Mouse (Mus musculus): Measurements from ENCODE around the gene Mog. TPM values are rescaled to one million over a fixed set of nuclear protein-coding genes. Genes with fewer than 3 reads are reported as not detected.
"Not testable (repeated sequence)": the region's sequence is repeated elsewhere in the genome, so short reads cannot be mapped to it uniquely, and the experiment has no call there.

Gene Mog
- polyA plus RNA-seq, 1 experiment from 2014 or later: not detected

GRCm38 (mm10) chr17:37028683-37029120, 5.5 kb upstream of the Mog start:
- WGBS: under 1% methylated on average over 14 of the region's 14 CpGs
- no peaks in the 10 kb centered on the region for H3K4me1 ChIP-seq (replicated peaks; ENCODE audit: control insufficient read depth, insufficient read depth, low read length)
- no peaks in the 10 kb centered on the region for H3K9me3 ChIP-seq (ENCODE audit: control insufficient read depth)
- TF ChIP-seq CTCF (IDR thresholded peaks at IDR 0.05; ENCODE audit: low read depth): no peak
- peak overlapping the region; percentile 72 for H3K4me2 ChIP-seq (replicated peaks; ENCODE audit: low read depth)
- no peaks in the 10 kb centered on the region for H3K36me3 ChIP-seq (ENCODE audit: control insufficient read depth, insufficient read depth)
- peak overlapping the region; percentile 42 for H3K4me3 ChIP-seq (ENCODE audit: low read depth, low read length)
- H3K9ac ChIP-seq (ENCODE audit: low read depth, low read length): no peak overlapping the region; the same call in 1 of the 2 replicates
- H3K27ac ChIP-seq (ENCODE audit: low read depth, low read length): peak overlapping the region; percentile 74
- no peaks in the 10 kb centered on the region for H3K27me3 ChIP-seq (replicated peaks; ENCODE audit: control insufficient read depth, insufficient read depth, low read length)
- ATAC-seq: peak; percentile 96

DNA sequence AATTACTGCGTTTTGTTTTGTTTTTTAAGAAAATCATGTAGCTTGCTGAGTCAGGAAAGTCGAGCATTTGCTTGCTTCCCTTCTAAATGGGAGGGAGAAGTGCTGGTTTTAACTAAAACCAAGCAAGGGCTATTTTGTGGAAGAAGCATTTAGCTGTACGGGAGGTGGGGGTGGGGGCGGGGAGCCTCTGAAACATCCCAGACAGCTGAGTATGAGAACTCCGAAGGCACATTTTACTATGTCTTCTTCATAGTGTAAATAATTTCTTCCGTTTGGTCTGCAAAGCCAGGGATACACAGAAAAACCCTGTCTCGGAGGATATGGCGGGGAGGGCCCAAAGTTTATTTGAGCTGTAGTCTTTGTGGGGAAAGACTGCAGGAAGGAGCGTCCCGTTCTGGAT, 5.0 kb upstream of the Mog start:
- WGBS: 15% methylated on average over 10 of the region's 10 CpGs
- peak overlapping the region; percentile 42 for H3K4me3 ChIP-seq (ENCODE audit: low read depth, low read length)
- H3K27ac ChIP-seq (ENCODE audit: low read depth, low read length): peak overlapping the region; percentile 74
- no peaks in the 10 kb centered on the region for H3K9me3 ChIP-seq (ENCODE audit: control insufficient read depth)
- H3K4me1 ChIP-seq (replicated peaks; ENCODE audit: control insufficient read depth, insufficient read depth, low read length): no peaks in the 10 kb centered on the region
- no peaks in the 10 kb centered on the region for H3K27me3 ChIP-seq (replicated peaks; ENCODE audit: control insufficient read depth, insufficient read depth, low read length)
- no peak overlapping the region for H3K9ac ChIP-seq (ENCODE audit: low read depth, low read length)
- no peak for TF ChIP-seq CTCF (IDR thresholded peaks at IDR 0.05; ENCODE audit: low read depth)
- no peaks in the 10 kb centered on the region for H3K36me3 ChIP-seq (ENCODE audit: control insufficient read depth, insufficient read depth)
- no peak for ATAC-seq
- peak overlapping the region; percentile 72 for H3K4me2 ChIP-seq (replicated peaks; ENCODE audit: low read depth)

GRCm38 (mm10) chr17:37027486-37027885, 4.3 kb upstream of the Mog start:
- Histone ChIP-seq H3K27ac (ENCODE audit: low read depth, low read length) (no peak overlapping the region), H3K9ac (ENCODE audit: low read depth, low read length) (no peak overlapping the region), H3K9me3 (ENCODE audit: control insufficient read depth) (no peaks in the 10 kb centered on the region), H3K27me3 (replicated peaks; ENCODE audit: control insufficient read depth, insufficient read depth, low read length) (no peaks in the 10 kb centered on the region), H3K4me1 (replicated peaks; ENCODE audit: control insufficient read depth, insufficient read depth, low read length) (no peaks in the 10 kb centered on the region), H3K36me3 (ENCODE audit: control insufficient read depth, insufficient read depth) (no peaks in the 10 kb centered on the region), H3K4me2 (replicated peaks; ENCODE audit: low read depth) (no peak overlapping the region), H3K4me3 (ENCODE audit: low read depth, low read length) (no peak overlapping the region)
- TF ChIP-seq CTCF (IDR thresholded peaks at IDR 0.05; ENCODE audit: low read depth): no peak
- ATAC-seq: no peak
- 97% methylated on average over 4 of the region's 4 CpGs for WGBS

GRCm38 (mm10) chr17:37026425-37026824, 3.2 kb upstream of the Mog start:
- ATAC-seq: no peak
- no peak for TF ChIP-seq CTCF (IDR thresholded peaks at IDR 0.05; ENCODE audit: low read depth)
- Histone ChIP-seq H3K4me1 (replicated peaks; ENCODE audit: control insufficient read depth, insufficient read depth, low read length) (no peaks in the 10 kb centered on the region), H3K27me3 (replicated peaks; ENCODE audit: control insufficient read depth, insufficient read depth, low read length) (no peaks in the 10 kb centered on the region), H3K4me3 (ENCODE audit: low read depth, low read length) (no peak overlapping the region), H3K9me3 (ENCODE audit: control insufficient read depth) (no peaks in the 10 kb centered on the region), H3K4me2 (replicated peaks; ENCODE audit: low read depth) (no peak overlapping the region), H3K36me3 (ENCODE audit: control insufficient read depth, insufficient read depth) (no peaks in the 10 kb centered on the region), H3K27ac (ENCODE audit: low read depth, low read length) (no peak overlapping the region), H3K9ac (ENCODE audit: low read depth, low read length) (no peak overlapping the region)
- WGBS: 84% methylated on average over 2 of the region's 2 CpGs

DNA sequence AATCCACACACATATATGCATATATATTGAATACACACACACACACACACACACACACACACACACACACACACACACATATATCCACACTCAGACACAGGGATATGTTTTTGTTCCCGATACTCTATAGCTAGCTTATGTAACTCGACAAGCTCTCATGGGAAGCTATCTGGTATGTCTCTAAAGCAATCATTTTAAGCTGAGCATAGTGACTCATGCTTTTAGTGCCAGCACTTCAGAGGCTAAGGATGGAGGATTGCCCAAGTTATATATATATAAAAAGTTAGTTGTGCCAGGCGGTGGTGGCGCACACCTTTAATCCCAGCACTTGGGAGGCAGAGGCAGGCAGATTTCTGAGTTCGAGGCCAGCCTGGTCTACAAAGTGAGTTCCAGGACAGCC, 4.0 kb downstream of the Mog start:
- H3K9me3 ChIP-seq (ENCODE audit: control insufficient read depth); H3K9ac ChIP-seq (ENCODE audit: low read depth, low read length); H3K4me2 ChIP-seq (replicated peaks; ENCODE audit: low read depth); ATAC-seq; H3K36me3 ChIP-seq (ENCODE audit: control insufficient read depth, insufficient read depth); H3K27me3 ChIP-seq (replicated peaks; ENCODE audit: control insufficient read depth, insufficient read depth, low read length); H3K4me3 ChIP-seq (ENCODE audit: low read depth, low read length); H3K27ac ChIP-seq (ENCODE audit: low read depth, low read length); H3K4me1 ChIP-seq (replicated peaks; ENCODE audit: control insufficient read depth, insufficient read depth, low read length): not testable (repeated sequence)
- WGBS: 86% methylated on average over 5 of the region's 5 CpGs

DNA sequence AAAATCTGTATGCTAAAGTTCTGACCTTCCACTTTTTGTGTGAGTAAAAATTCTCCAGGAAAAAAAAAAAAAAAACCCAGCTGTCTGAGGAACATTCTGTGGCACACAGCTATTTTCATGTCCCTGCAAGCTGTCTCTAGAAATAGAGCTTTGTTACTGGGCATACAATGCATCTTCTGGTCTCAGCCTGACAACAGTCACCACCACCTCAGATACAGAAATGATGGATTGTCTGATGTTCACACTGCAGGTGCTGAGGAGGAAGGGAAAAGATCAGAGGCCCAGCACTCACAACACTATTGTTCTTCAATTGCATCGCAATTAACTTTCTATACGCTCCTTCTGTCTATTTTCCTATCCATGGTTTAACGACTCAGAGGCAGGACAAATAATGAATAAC, 4.9 kb downstream of the Mog start:
- Histone ChIP-seq H3K9ac (ENCODE audit: low read depth, low read length) (no peak overlapping the region), H3K9me3 (ENCODE audit: control insufficient read depth) (no peaks in the 10 kb centered on the region), H3K4me1 (replicated peaks; ENCODE audit: control insufficient read depth, insufficient read depth, low read length) (no peaks in the 10 kb centered on the region), H3K27me3 (replicated peaks; ENCODE audit: control insufficient read depth, insufficient read depth, low read length) (no peaks in the 10 kb centered on the region), H3K27ac (ENCODE audit: low read depth, low read length) (no peak overlapping the region), H3K4me3 (ENCODE audit: low read depth, low read length) (no peak overlapping the region), H3K4me2 (replicated peaks; ENCODE audit: low read depth) (no peak overlapping the region), H3K36me3 (ENCODE audit: control insufficient read depth, insufficient read depth) (no peaks in the 10 kb centered on the region)
- 77% methylated on average over 3 of the region's 3 CpGs for WGBS
- no peak for TF ChIP-seq CTCF (IDR thresholded peaks at IDR 0.05; ENCODE audit: low read depth)
- no peak for ATAC-seq

DNA sequence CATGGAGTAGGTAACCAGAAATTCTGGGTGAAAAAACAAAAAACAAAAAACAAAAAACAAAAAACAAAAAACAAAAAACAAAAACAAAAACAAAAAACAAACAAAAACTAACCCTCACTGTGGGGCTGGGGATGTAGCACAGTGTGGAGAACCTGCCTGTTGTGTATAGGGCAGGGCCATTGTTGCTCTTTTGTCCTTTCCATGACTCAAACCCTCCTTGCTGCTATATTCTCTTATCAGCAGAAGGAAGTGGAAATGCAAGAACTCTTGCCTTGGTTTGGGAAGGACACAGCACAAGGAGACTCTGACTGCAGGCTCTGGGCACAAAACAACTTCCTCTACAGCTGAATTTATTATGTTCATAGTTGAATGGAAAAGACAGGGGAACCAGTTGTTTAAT, 6.9 kb downstream of the Mog start:
- H3K4me3 ChIP-seq (ENCODE audit: low read depth, low read length): no peak overlapping the region
- no peaks in the 10 kb centered on the region for H3K36me3 ChIP-seq (ENCODE audit: control insufficient read depth, insufficient read depth)
- ATAC-seq: no peak
- TF ChIP-seq CTCF (IDR thresholded peaks at IDR 0.05; ENCODE audit: low read depth): no peak
- H3K27ac ChIP-seq (ENCODE audit: low read depth, low read length): no peak overlapping the region
- H3K9ac ChIP-seq (ENCODE audit: low read depth, low read length): no peak overlapping the region
- H3K4me1 ChIP-seq (replicated peaks; ENCODE audit: control insufficient read depth, insufficient read depth, low read length): no peaks in the 10 kb centered on the region
- no peaks in the 10 kb centered on the region for H3K27me3 ChIP-seq (replicated peaks; ENCODE audit: control insufficient read depth, insufficient read depth, low read length)
- no peaks in the 10 kb centered on the region for H3K9me3 ChIP-seq (ENCODE audit: control insufficient read depth)
- H3K4me2 ChIP-seq (replicated peaks; ENCODE audit: low read depth): no peak overlapping the region
